29 mouse cellular contexts compared by ENCODE assay signal in genomic region chr2:163209139-163209538, GRCm38 (mm10). TPM values are rescaled to one million over a fixed set of nuclear protein-coding genes. Genes with fewer than 3 reads are reported as not detected.
A peak's percentile ranks its signal among the peaks of the same experiment; 100 is the strongest.
DNase-seq lines count a peak whose midpoint lies in the region; TF ChIP-seq lines count a peak whose summit lies in the region.
"Had no signal": no experiment of that assay in that cellular context is flagged by ENCODE, and none has a peak within 500 bp of the region (broad histone marks: within the 10 kb centered on the region; RNA-seq: fewer than 3 reads in every experiment).

No protein-coding gene starts in this region.

- intact Hi-C loops in left cerebral cortex, postnatal 14 days (cut with DNase I) = no loop called here

- no peak for TF ChIP-seq CTCF in cerebellum, adult 2 months (IDR thresholded peaks at IDR 0.05; ENCODE audit: borderline replicate concordance, insufficient read depth, low read depth, low read length)

- no peaks in the 10 kb centered on the region for H3K4me1 ChIP-seq in cerebellum, adult 2 months (ENCODE audit: control insufficient read depth, insufficient read depth, low read length)

- no peaks in the 10 kb centered on the region; the same call in 1 of the 2 replicates for H3K27me3 ChIP-seq in cerebellum, adult 2 months (ENCODE audit: control insufficient read depth, insufficient read depth, low read length)

- DNase-seq in layer of hippocampus, adult 18-20 months (ENCODE audit: low spot score in 2 of 2) = peak; percentile 22 to 57
- DNase-seq in layer of hippocampus, adult 9-11 months = no peak
- DNase-seq in brain, adult 2 months (ENCODE audit: low read depth, low spot score) = peak; percentile 79
- peak; percentile 48 to 61 for DNase-seq in left cerebral cortex, postnatal 14 days (ENCODE audit: low spot score in 2 of 2)
- peak; percentile 42 for DNase-seq in right cerebral cortex, postnatal 14 days
- DNase-seq in urinary bladder, postnatal 25 days (ENCODE audit: low spot score) = no peak
- DNase-seq in cerebellum, adult 2 months = no peak
- DNase-seq: adrenal gland, postnatal 25 days; B cell, adult 2 months; cerebellum, adult 18-20 months; cerebellum, postnatal 14 days; gastrocnemius, postnatal 14 days; heart, adult 18-20 months; heart, postnatal 4 days; kidney, adult 8-10 months; kidney, postnatal 4 days; liver; lung, adult 2 months; lung, postnatal 10 days; thymus, postnatal 25 days had no signal

- 70% methylated on average over 8 of the region's 8 CpGs for WGBS in cerebellum, adult 2 months

- H3K27ac ChIP-seq in cerebellum, adult 2 months (ENCODE audit: insufficient read depth, low read length) = no peak overlapping the region
- H3K27ac ChIP-seq: embryonic facial prominence, embryonic 15.5 days; forebrain, embryonic 12.5 days; hindbrain, embryonic 13.5 days; kidney, postnatal 0 days; liver, embryonic 14.5 days; macrophage; midbrain, embryonic 13.5 days; neural tube, embryonic 13.5 days; stomach, embryonic 15.5 days had no signal

- TF ChIP-seq POLR2A in cerebellum, adult 2 months (IDR thresholded peaks at IDR 0.05; ENCODE audit: borderline replicate concordance, insufficient read depth, low read length) = no peak

- no peak overlapping the region for H3K4me3 ChIP-seq in cerebellum, adult 2 months (replicated peaks; ENCODE audit: insufficient read depth, low read depth, low read length)
- H3K4me3 ChIP-seq: embryonic facial prominence, embryonic 15.5 days; forebrain, embryonic 12.5 days; hindbrain, embryonic 13.5 days; midbrain, embryonic 13.5 days; neural tube, embryonic 13.5 days; stomach, embryonic 15.5 days had no signal

RNA-seq across cellular contexts. Expression of gene Tox2, which starts 6.2 kb away (rescaled TPM):
- 10 to 100 TPM; 27.3 to 27.8 TPM for total RNA-seq in layer of hippocampus, adult 18-20 months (2021)
- 10 to 100 TPM; 22.0 to 27.4 TPM for total RNA-seq in left cerebral cortex, postnatal 14 days (2021)
- 23.6 and 27.3 TPM in 2 replicates for polyA plus RNA-seq in cerebellum, adult 2 months (2012; rRNA removed)

Comparison
In these comparisons a context has a peak if more than half of its experiments do, and no peak if none do; other contexts are left out.
1. DNase-seq: peak in layer of hippocampus, adult 18-20 months (2 of 2), brain, adult 2 months (single experiment), left cerebral cortex, postnatal 14 days (2 of 2) and right cerebral cortex, postnatal 14 days (single experiment); none in layer of hippocampus, adult 9-11 months (single experiment), urinary bladder, postnatal 25 days (single experiment) and cerebellum, adult 2 months (0 of 2).